Mouse (Mus musculus): ENCODE measurements around the gene Dynlrb2. TPM values are rescaled to one million over a fixed set of nuclear protein-coding genes. Genes with fewer than 3 reads are reported as not detected.

Dynlrb2 gene
- polyA plus RNA-seq, 1 experiment: 0.17 TPM

- TF ChIP-seq USF1 (IDR thresholded peaks at IDR 0.05; ENCODE audit: low read depth): no peak
- no peak for TF ChIP-seq TCF3 (IDR thresholded peaks at IDR 0.05; ENCODE audit: insufficient read length, low read depth)
- no peak for TF ChIP-seq POLR2AphosphoS2 (IDR thresholded peaks at IDR 0.05; ENCODE audit: insufficient read length, low read depth)
- no peak for TF ChIP-seq MYOG (IDR thresholded peaks at IDR 0.05; ENCODE audit: control insufficient read depth in 1 of 3, insufficient read depth in 1 of 3, insufficient read length in 2 of 3, low read depth in 2 of 3)
- TF ChIP-seq REST (IDR thresholded peaks at IDR 0.05; ENCODE audit: insufficient read depth, insufficient read length): no peak
- TF ChIP-seq POLR2A (IDR thresholded peaks at IDR 0.05; ENCODE audit: insufficient read length, low read depth): no peak
- no peak for TF ChIP-seq MAX (IDR thresholded peaks at IDR 0.05; ENCODE audit: low read depth)
- no peak for TF ChIP-seq E2F4 (IDR thresholded peaks at IDR 0.05; ENCODE audit: insufficient read depth)
- TF ChIP-seq SRF (IDR thresholded peaks at IDR 0.05; ENCODE audit: control insufficient read depth, insufficient read length, low read depth): no peak
- no peak for TF ChIP-seq MYOD1 (IDR thresholded peaks at IDR 0.05; ENCODE audit: control insufficient read depth in 1 of 3, insufficient read length in 2 of 3, low read depth in 2 of 3)
- no peak for TF ChIP-seq TCF12 (IDR thresholded peaks at IDR 0.05; ENCODE audit: insufficient read depth, poor library complexity, severe bottlenecking)
These were observed 17.5 kb downstream of the Dynlrb2 start for GRCm38 (mm10) chr8:116522104-116522767.

GRCm38 (mm10) chr8:116524915-116525314 is 20.1 kb downstream of the Dynlrb2 start:
- Histone ChIP-seq H3K27me3 (ENCODE audit: control insufficient read depth, insufficient read depth, insufficient read length) (no peaks in the 10 kb centered on the region), H3K4me2 (ENCODE audit: low read depth) (no peak overlapping the region), H3K36me3 (ENCODE audit: control insufficient read depth, insufficient read depth) (no peaks in the 10 kb centered on the region), H3ac (ENCODE audit: control insufficient read depth, insufficient read length) (no peak overlapping the region), H3K4me3 (no peak overlapping the region), H3K79me2 (ENCODE audit: control insufficient read depth, insufficient read depth) (no peaks in the 10 kb centered on the region)
- no peak for TF ChIP-seq SRF (IDR thresholded peaks at IDR 0.05; ENCODE audit: control insufficient read depth, insufficient read length, low read depth)

More at GRCm38 (mm10) chr8:116522104-116522767, 17.5 kb downstream of the Dynlrb2 start:
- H3K4me2 ChIP-seq (ENCODE audit: low read depth): no peak overlapping the region
- no peak overlapping the region for H3K4me3 ChIP-seq
- H3K36me3 ChIP-seq (ENCODE audit: control insufficient read depth, insufficient read depth): no peaks in the 10 kb centered on the region
- H3K79me2 ChIP-seq (ENCODE audit: control insufficient read depth, insufficient read depth): no peaks in the 10 kb centered on the region
- no peaks in the 10 kb centered on the region for H3K27me3 ChIP-seq (ENCODE audit: control insufficient read depth, insufficient read depth, insufficient read length)
- no peak overlapping the region for H3ac ChIP-seq (ENCODE audit: control insufficient read depth, insufficient read length)

GRCm38 (mm10) chr8:116528736-116529135 is 24.0 kb downstream of the Dynlrb2 start:
- Histone ChIP-seq H3K27me3 (ENCODE audit: control insufficient read depth, insufficient read depth, insufficient read length) (no peaks in the 10 kb centered on the region), H3ac (ENCODE audit: control insufficient read depth, insufficient read length) (no peak overlapping the region), H3K79me2 (ENCODE audit: control insufficient read depth, insufficient read depth) (no peaks in the 10 kb centered on the region), H3K4me3 (no peak overlapping the region), H3K4me2 (ENCODE audit: low read depth) (no peak overlapping the region), H3K36me3 (ENCODE audit: control insufficient read depth, insufficient read depth) (no peaks in the 10 kb centered on the region)
- no peak for TF ChIP-seq TCF3 (IDR thresholded peaks at IDR 0.05; ENCODE audit: insufficient read length, low read depth)
- TF ChIP-seq MYOG (IDR thresholded peaks at IDR 0.05; ENCODE audit: control insufficient read depth in 1 of 3, insufficient read depth in 1 of 3, insufficient read length in 2 of 3, low read depth in 2 of 3): no peak
- no peak for TF ChIP-seq USF1 (IDR thresholded peaks at IDR 0.05; ENCODE audit: low read depth)
- TF ChIP-seq POLR2A (IDR thresholded peaks at IDR 0.05; ENCODE audit: insufficient read length, low read depth): no peak
- no peak for TF ChIP-seq MAX (IDR thresholded peaks at IDR 0.05; ENCODE audit: low read depth)
- TF ChIP-seq E2F4 (IDR thresholded peaks at IDR 0.05; ENCODE audit: insufficient read depth): no peak
- no peak for TF ChIP-seq TCF12 (IDR thresholded peaks at IDR 0.05; ENCODE audit: insufficient read depth, poor library complexity, severe bottlenecking)
- TF ChIP-seq MYOD1 (IDR thresholded peaks at IDR 0.05; ENCODE audit: control insufficient read depth in 1 of 3, insufficient read length in 2 of 3, low read depth in 2 of 3): no peak
- TF ChIP-seq SRF (IDR thresholded peaks at IDR 0.05; ENCODE audit: control insufficient read depth, insufficient read length, low read depth): no peak
- TF ChIP-seq CEBPB (IDR thresholded peaks at IDR 0.05; ENCODE audit: insufficient read depth, poor library complexity, severe bottlenecking): no peak
- TF ChIP-seq POLR2AphosphoS2 (IDR thresholded peaks at IDR 0.05; ENCODE audit: insufficient read length, low read depth): no peak
- no peak for TF ChIP-seq REST (IDR thresholded peaks at IDR 0.05; ENCODE audit: insufficient read depth, insufficient read length)

- TF ChIP-seq REST (IDR thresholded peaks at IDR 0.05; ENCODE audit: insufficient read depth, insufficient read length) (no peak), MYOD1 (IDR thresholded peaks at IDR 0.05; ENCODE audit: control insufficient read depth in 1 of 3, insufficient read length in 2 of 3, low read depth in 2 of 3) (no peak), TCF3 (IDR thresholded peaks at IDR 0.05; ENCODE audit: insufficient read length, low read depth) (no peak), SRF (IDR thresholded peaks at IDR 0.05; ENCODE audit: control insufficient read depth, insufficient read length, low read depth) (no peak), POLR2A (IDR thresholded peaks at IDR 0.05; ENCODE audit: insufficient read length, low read depth) (no peak), MYOG (IDR thresholded peaks at IDR 0.05; ENCODE audit: control insufficient read depth in 1 of 3, insufficient read depth in 1 of 3, insufficient read length in 2 of 3, low read depth in 2 of 3) (no peak), TCF12 (IDR thresholded peaks at IDR 0.05; ENCODE audit: insufficient read depth, poor library complexity, severe bottlenecking) (no peak), POLR2AphosphoS2 (IDR thresholded peaks at IDR 0.05; ENCODE audit: insufficient read length, low read depth) (no peak), USF1 (IDR thresholded peaks at IDR 0.05; ENCODE audit: low read depth) (no peak), MAX (IDR thresholded peaks at IDR 0.05; ENCODE audit: low read depth) (no peak), CEBPB (IDR thresholded peaks at IDR 0.05; ENCODE audit: insufficient read depth, poor library complexity, severe bottlenecking) (no peak), E2F4 (IDR thresholded peaks at IDR 0.05; ENCODE audit: insufficient read depth) (no peak)
- H3K4me2 ChIP-seq (ENCODE audit: low read depth): no peak overlapping the region
- no peaks in the 10 kb centered on the region for H3K36me3 ChIP-seq (ENCODE audit: control insufficient read depth, insufficient read depth)
- no peak overlapping the region for H3ac ChIP-seq (ENCODE audit: control insufficient read depth, insufficient read length)
- H3K79me2 ChIP-seq (ENCODE audit: control insufficient read depth, insufficient read depth): no peaks in the 10 kb centered on the region
- no peak overlapping the region for H3K4me3 ChIP-seq
- no peaks in the 10 kb centered on the region for H3K27me3 ChIP-seq (ENCODE audit: control insufficient read depth, insufficient read depth, insufficient read length)
These were observed 28.3 kb downstream of the Dynlrb2 start for GRCm38 (mm10) chr8:116533081-116533480.

GRCm38 (mm10) chr8:116536786-116537185 is 32.0 kb downstream of the Dynlrb2 start:
- no peak for TF ChIP-seq REST (IDR thresholded peaks at IDR 0.05; ENCODE audit: insufficient read depth, insufficient read length)
- TF ChIP-seq E2F4 (IDR thresholded peaks at IDR 0.05; ENCODE audit: insufficient read depth): no peak
- TF ChIP-seq TCF12 (IDR thresholded peaks at IDR 0.05; ENCODE audit: insufficient read depth, poor library complexity, severe bottlenecking): no peak
- no peak for TF ChIP-seq CEBPB (IDR thresholded peaks at IDR 0.05; ENCODE audit: insufficient read depth, poor library complexity, severe bottlenecking)
- no peak for TF ChIP-seq MAX (IDR thresholded peaks at IDR 0.05; ENCODE audit: low read depth)
- no peak for TF ChIP-seq SRF (IDR thresholded peaks at IDR 0.05; ENCODE audit: control insufficient read depth, insufficient read length, low read depth)
- TF ChIP-seq MYOG (IDR thresholded peaks at IDR 0.05; ENCODE audit: control insufficient read depth in 1 of 3, insufficient read depth in 1 of 3, insufficient read length in 2 of 3, low read depth in 2 of 3): no peak
- TF ChIP-seq POLR2AphosphoS2 (IDR thresholded peaks at IDR 0.05; ENCODE audit: insufficient read length, low read depth): no peak
- no peak for TF ChIP-seq POLR2A (IDR thresholded peaks at IDR 0.05; ENCODE audit: insufficient read length, low read depth)
- no peak for TF ChIP-seq MYOD1 (IDR thresholded peaks at IDR 0.05; ENCODE audit: control insufficient read depth in 1 of 3, insufficient read length in 2 of 3, low read depth in 2 of 3)
- TF ChIP-seq USF1 (IDR thresholded peaks at IDR 0.05; ENCODE audit: low read depth): no peak
- no peak for TF ChIP-seq TCF3 (IDR thresholded peaks at IDR 0.05; ENCODE audit: insufficient read length, low read depth)
- Histone ChIP-seq H3K36me3 (ENCODE audit: control insufficient read depth, insufficient read depth) (no peaks in the 10 kb centered on the region), H3K27me3 (ENCODE audit: control insufficient read depth, insufficient read depth, insufficient read length) (no peaks in the 10 kb centered on the region), H3K4me2 (ENCODE audit: low read depth) (no peak overlapping the region), H3K79me2 (ENCODE audit: control insufficient read depth, insufficient read depth) (no peaks in the 10 kb centered on the region), H3ac (ENCODE audit: control insufficient read depth, insufficient read length) (no peak overlapping the region), H3K4me3 (no peak overlapping the region)
